Mouse (Mus musculus) A20 (cell line): ENCODE data around the gene Dcp1b.

Experiments used
- DNase-seq: peaks from one replicate; pipeline ENCODE4 v3.0.0-alpha.2; 2011; ENCODE audit warnings: low read depth, low spot score

Dcp1b gene

DNA sequence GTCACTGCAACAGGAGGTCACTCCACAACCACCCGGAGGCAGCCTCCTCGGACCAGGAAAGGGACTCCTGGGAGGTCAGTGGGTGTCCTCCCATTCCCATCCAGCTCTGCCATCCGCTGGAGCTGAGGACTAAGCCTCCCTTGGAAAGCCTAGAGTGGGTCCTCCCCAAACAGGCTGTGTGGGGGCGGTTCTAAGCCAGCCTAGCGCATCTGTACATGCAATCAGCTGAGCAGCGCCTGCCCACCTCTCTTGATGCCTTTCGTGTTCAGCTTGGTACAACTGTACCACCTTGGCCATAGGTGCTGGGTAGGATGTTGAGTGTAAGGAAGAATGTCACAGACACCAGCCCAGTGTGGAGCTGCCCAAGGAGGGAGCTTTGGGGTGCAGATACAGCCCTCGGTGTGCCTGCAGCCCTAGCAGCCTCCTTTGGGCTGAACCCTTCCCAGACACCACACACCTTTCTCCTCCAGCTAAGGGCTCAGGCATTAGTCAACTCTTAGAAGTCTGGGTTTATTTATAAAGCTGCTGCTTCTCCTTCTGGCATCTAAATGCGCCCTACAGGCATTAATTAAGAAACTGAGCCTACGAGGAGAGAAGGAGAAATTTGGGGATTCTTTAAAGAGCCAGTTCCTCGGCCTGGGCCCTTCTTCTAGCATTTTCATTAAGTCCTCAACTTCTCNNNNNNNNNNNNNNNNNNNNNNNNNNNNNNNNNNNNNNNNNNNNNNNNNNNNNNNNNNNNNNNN is 54.0 kb downstream of the Dcp1b start:
- no peak for DNase-seq

DNA sequence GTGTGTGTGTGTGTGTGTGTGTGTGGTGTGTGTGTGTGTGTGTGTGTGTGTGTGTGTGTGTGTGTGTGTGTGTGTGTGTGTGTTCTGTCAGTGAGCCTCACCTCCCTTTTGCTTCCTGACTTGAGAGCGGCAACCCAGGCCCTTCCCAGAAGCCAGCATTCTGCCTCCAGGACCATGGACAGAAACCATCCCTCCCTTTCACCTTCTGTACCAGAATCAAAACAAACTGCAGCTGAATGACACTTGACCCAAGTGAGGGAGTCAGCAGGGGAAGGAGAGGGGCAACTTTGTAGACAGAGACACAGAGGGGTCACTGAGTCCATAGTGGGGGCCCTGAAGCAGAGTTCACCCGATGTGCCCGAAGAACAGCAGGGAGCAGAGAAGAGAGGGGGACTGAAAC is 58.0 kb downstream of the Dcp1b start:
- DNase-seq = no peak

DNA sequence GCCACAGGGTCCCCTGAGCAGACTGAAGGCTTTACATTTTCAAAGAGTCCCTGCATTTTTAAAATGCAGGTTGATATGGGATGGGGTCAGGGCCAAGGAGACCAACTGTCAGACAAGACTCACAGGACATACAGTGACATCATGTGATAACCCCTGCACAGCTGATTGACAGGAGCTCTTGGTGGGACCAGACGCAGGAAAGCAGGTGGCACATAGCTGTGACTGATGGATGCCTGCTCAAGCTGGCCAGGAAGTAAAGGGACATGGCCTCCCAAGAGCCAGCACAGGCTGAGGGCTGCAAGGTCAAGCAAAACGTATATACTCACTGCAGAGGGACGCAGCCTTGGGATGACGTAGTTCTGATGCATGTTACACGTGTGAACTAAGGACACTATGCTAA is 60.4 kb downstream of the Dcp1b start:
- DNase-seq = no peak

DNA sequence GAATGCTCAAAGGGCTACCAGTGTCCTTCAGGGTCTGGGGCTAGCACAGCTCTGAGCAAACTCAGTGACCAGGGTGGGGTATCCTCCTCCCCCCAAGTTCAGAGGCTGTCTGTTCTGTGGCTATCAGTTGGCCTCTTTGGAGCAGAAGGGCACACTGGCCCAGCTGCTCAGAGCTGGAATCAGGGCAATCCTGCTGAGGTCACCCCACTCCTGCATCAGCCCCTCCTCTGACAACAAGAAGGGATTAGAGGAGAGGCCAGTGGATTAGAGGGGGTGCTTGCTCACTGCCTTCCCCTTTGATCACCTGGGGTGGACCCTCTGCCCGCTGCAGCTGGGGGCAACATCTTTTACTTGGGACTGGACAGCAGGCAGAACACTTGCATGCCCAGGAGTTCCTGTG is 61.2 kb downstream of the Dcp1b start, which contains the start of gene Cacna2d4:
Gene Cacna2d4 (plus strand): TSS at position 286 of the 400 bp plus-strand sequence.
- DNase-seq = no peak

DNA sequence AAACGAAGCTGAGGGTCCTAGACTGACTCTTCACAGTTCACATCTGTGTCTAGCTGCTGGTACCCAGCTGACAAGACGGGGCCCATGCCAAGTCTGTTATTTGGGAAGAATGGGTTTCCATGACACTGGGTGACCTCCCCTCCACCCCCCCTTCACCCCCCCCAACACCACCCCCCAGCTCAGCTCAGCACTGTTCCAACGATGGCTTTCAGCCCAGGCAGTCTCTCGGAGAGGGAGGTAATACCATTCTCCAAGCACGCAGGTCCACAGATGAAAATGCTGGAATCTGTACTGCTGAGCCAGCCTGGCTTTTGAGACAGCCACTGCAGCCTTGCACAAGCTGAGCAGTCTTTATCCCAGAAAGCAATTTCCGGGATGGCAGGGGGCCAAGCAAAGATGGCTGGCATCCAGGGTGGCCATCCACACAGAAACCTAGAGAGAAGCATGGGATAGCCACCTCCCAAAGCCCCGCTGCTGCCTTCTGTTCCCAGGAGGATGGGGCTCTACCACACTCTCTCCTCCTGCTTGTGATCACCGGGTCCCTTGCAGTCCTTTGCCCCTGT is 62.5 kb downstream of the Dcp1b start:
- no peak for DNase-seq

DNA sequence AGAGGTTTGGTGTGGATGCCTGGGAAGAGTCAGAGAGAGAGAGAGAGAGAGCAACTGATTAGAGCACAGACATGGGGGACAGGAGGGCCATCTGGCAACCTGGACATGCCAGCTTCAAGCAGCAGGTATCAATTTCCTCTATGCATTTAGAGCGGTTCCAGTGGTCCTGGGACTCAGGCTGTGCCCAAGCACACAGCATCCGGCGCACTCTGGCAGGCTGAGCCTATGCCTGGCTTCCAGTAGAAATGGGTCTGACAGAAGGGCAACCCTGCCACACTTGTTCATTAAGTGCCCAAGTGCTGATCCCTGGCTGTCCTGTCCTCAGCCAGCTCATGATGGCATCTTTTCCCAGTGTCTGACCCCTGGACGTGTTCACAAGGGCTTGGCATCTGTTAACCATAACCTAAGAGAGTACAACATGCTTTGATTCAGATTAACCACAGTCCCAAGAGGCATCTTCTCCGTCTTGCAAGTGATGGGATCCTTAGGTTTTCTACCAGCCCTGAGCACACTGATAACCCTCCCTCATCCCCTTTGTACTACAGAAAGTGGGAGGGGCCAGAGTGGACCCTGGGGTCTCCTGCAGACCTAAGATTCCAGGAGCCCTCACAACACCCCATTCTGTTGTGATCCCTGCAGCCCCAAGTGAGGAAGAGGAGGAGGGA is 64.4 kb downstream of the Dcp1b start:
- DNase-seq = no peak

DNA sequence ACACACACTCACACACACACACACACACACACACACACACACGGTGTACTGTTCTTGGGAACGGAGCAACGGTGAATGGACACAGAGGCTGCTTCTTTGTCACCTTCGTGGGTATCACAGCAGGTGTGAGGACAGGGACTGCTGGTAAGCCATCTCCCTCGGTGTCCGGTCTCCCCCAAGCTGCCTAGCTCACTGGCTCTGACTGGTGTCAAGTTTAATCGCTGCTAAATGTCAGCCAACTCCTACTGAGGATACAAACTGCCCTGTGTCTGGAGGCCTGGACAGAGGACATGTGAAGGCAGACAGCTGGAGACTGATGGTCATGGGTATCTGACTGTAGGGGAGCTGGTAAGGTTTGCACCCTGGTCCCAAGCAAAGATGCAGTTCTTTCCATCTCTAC is 65.2 kb downstream of the Dcp1b start:
- no peak for DNase-seq

DNA sequence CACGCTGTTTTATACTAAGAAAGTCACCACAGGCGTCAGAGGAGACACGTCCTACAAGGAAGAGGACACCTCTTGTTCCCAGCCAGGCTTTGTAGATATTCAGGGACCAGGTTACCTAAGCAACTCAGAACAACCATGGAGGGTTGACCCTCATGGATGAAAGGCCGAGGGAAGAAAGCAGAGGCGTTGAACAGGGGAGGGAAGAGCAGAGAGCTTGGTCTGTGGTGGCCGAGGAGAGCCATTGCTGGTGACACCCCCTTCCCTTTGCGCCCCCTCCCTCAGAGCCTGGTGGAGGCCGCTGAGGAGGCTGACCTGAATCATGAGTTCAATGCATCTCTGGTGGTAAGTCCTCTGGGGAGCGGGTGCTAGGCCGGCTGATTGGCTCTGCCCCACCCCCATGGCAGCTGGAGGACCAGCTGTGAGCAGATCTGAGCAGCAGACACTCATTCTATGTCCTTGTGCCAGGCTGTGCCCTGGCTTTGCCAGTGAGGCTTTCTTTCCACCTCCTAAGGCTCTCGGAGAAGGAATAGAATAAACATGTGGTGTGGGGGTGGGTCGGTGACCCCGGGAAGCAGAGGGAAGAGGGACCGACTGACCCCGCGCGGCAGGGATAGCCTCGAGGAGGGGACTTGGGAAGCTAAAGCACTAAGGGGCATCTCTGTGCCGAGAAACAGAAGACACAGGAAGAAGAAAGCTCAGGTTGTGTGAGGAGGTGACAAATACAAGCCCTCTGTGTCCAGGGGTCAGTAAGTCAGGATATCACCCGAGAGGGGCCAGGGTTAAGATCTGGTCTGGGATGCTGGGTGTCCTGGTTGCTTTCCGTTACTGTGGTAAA is 66.0 kb downstream of the Dcp1b start:
- no peak for DNase-seq

DNA sequence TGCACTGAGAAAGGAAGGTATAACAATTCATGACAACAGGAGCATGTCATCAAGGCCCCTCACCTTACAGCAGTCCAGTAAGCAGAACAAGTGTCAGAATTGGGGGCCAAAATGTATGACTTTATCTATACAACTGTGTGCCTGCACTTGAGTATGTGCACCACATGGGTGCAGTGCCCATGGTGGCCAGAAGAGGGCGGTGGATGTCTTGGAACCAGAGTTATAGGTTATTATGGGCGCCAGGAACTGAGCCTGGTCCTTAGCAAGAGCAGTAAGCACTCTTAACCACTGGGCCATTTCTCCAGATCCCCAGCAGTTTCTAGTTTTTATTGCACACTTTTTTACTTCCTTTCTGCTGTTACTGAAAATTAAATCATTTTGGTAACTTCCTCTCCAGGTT is 71.0 kb downstream of the Dcp1b start:
- DNase-seq = no peak

DNA sequence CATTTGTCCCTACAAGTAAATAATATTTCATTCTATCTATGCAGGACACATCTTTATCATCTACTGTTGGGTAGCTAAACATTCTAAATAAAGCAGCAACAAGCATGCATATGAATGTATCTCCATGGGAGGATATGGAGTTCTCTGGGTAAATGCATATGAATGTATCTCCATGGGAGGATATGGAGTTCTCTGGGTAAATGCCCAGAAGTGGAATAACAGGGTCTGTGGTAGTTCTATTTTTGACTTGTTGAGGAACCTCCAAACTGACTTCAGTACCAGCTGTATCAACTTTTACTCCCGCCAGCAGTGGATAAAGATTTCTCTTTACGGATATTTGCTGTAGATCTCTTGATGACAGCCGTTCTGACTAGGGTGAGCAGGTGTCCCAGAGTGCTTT is 73.5 kb downstream of the Dcp1b start:
- no peak for DNase-seq

DNA sequence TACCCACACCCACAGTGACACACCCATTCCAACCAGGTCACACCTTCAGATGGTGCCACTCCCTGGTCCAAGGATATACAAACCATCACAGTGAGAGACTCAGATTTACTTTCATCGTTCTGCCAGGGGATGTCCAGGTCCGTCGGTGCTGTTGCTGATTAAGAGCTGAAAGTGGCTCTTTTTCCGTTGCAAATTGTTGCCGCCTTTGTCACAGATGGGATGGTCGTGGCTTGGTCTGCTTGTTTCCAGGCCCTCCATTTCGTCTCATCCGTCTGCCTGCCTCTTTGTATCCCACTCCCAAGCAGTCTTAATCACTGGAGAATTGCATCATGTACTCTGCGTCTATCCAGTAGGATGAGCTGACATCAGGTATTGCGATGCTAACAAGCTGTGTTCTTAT is 74.7 kb downstream of the Dcp1b start:
- DNase-seq = no peak

DNA sequence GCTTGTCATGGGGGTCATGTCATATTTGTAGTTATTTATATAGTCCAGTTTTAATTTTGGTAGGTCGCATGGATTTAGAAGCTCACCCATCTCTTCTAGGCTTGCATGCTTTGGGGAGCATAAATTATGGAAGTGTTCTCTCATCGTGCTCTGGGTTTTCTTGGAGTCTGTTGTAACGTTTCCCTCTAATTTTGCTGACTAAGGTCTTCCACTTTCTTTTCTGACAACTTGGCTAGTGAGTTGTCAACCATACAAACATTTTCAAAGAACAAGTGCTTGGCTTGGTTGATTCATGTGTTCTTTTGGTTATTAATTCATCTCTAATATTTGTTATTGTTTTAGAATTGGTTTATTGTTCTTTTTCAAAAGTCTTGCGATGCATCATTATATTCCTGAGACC is 76.7 kb downstream of the Dcp1b start:
- no peak for DNase-seq
